Mouse (Mus musculus) midbrain, postnatal 0 days (tissue): ENCODE results near the gene Poc5. TPM values are rescaled to one million over a fixed set of nuclear protein-coding genes. Genes with fewer than 3 reads are reported as not detected.

Experiments
- ATAC-seq: fragments of 200-750 bp; cut with Nextera tagmentation; 2 replicates; pipeline ENCODE4 v1.8.0; 2017; ENCODE audit warnings: moderate number of reproducible peaks, mild to moderate bottlenecking, moderate TSS enrichment, moderate library complexity; ENCODE audit not compliant: low FRiP score
- DNase-seq: peaks from one replicate; pipeline ENCODE4 v3.0.0-alpha.2; 2015; ENCODE audit warnings: low spot score
- H3K27ac ChIP-seq: fragments of 300-500 bp; sonication (generic); 2 replicates; pipeline ENCODE4 v1.5.1; 2014; ENCODE audit warnings: low read depth, mild to moderate bottlenecking, low read length, mixed read lengths
- H3K27me3 ChIP-seq: fragments of 300-500 bp; sonication (generic); 2 replicates; pipeline ENCODE4 v1.6.1; 2014; ENCODE audit warnings: low read length, control low read depth, mixed read lengths; ENCODE audit not compliant: insufficient read depth
- H3K36me3 ChIP-seq: fragments of 300-500 bp; sonication (generic); 2 replicates; pipeline ENCODE4 v1.6.1; 2014; ENCODE audit warnings: low read length, control low read depth, mixed read lengths; ENCODE audit not compliant: insufficient read depth
- H3K4me1 ChIP-seq: fragments of 300-500 bp; sonication (generic); 2 replicates; pipeline ENCODE4 v1.6.1; 2014; ENCODE audit warnings: mild to moderate bottlenecking, control low read depth, antibody characterized with exemption, low read length, mixed read lengths; ENCODE audit not compliant: insufficient read depth
- H3K4me2 ChIP-seq: fragments of 300-500 bp; sonication (generic); 2 replicates; pipeline ENCODE4 v1.6.1; 2014; ENCODE audit warnings: low read depth, mild to moderate bottlenecking, low read length, mixed read lengths; ENCODE audit not compliant: poor library complexity, severe bottlenecking
- H3K4me3 ChIP-seq: fragments of 300-500 bp; sonication (generic); 2 replicates; pipeline ENCODE4 v1.5.1; 2014; ENCODE audit warnings: low read depth, mild to moderate bottlenecking, low read length, moderate library complexity
- H3K9ac ChIP-seq: fragments of 300-500 bp; sonication (generic); replicated peaks from 2 replicates; pipeline ENCODE4 v1.6.1; 2014; ENCODE audit warnings: mild to moderate bottlenecking, low read length, moderate library complexity, mixed read lengths; ENCODE audit not compliant: poor library complexity, severe bottlenecking
- H3K9me3 ChIP-seq: fragments of 300-500 bp; sonication (generic); 2 replicates; pipeline ENCODE4 v1.6.1; 2016; ENCODE audit warnings: low read length, control low read depth
- CTCF ChIP-seq: IDR thresholded peaks from 2 replicates; pipeline ENCODE4 v1.5.1; 2016; ENCODE audit warnings: antibody characterized with exemption, mild to moderate bottlenecking
- WGBS: fragments of 180-500 bp; shearing (Covaris S2); extraction: QIAGEN DNeasy Blood & Tissue Kit; methylation state at CpG from one replicate; pipeline ENCODE4 v1.1.7; 2014; 5-methylcytosine and 5-hydroxymethylcytosine counted together
- polyA plus RNA-seq: library from polyadenylated mRNA; unstranded; fragments of >200 nt; fragmentation: Nextera tagmentation; extraction: Ambion mirVana; gene quantifications from 2 replicates; pipeline ENCODE4 v1.2.1, GENCODE M21; 2015
- total RNA-seq: library from RNA; depleted of rRNA; stranded (reverse); fragments of >200 nt; gene quantifications from 2 replicates; pipeline ENCODE4 v1.2.3, GENCODE M21; 2014

Gene Poc5
- total and polyA plus RNA-seq, 2 experiments from 2014 or later, result 16.3 to 24.0 TPM

GRCm38 (mm10) chr13:96450205-96450856 is 62.2 kb downstream of the Poc5 start:
- no peaks in the 10 kb centered on the region for H3K9me3 ChIP-seq
- no peak overlapping the region for H3K27ac ChIP-seq
- H3K9ac ChIP-seq, result no peak overlapping the region
- WGBS, result 72% methylated on average over 11 of the region's 11 CpGs
- TF ChIP-seq CTCF, result no peak
- no peak overlapping the region for H3K4me2 ChIP-seq
- H3K4me3 ChIP-seq, result no peak overlapping the region
- H3K4me1 ChIP-seq, result no peaks in the 10 kb centered on the region
- H3K27me3 ChIP-seq, result no peaks in the 10 kb centered on the region
- DNase-seq (no peak), ATAC-seq (no peak)
- no peaks in the 10 kb centered on the region for H3K36me3 ChIP-seq

- TF ChIP-seq CTCF, result no peak
- H3K4me3 ChIP-seq, result no peak overlapping the region
- no peak overlapping the region for H3K27ac ChIP-seq
- DNase-seq, result no peak
- ATAC-seq, result no peak
- H3K4me1 ChIP-seq, result no peaks in the 10 kb centered on the region
- no peaks in the 10 kb centered on the region for H3K36me3 ChIP-seq
- no peak overlapping the region for H3K9ac ChIP-seq
- 87% methylated on average over 7 of the region's 7 CpGs for WGBS
- no peak overlapping the region for H3K4me2 ChIP-seq
- H3K27me3 ChIP-seq, result no peaks in the 10 kb centered on the region
- no peaks in the 10 kb centered on the region for H3K9me3 ChIP-seq
Observed at GRCm38 (mm10) chr13:96450869-96451268, 62.8 kb downstream of the Poc5 start.

GRCm38 (mm10) chr13:96451386-96452140 is 63.5 kb downstream of the Poc5 start:
- Histone ChIP-seq H3K4me1 (no peaks in the 10 kb centered on the region), H3K9me3 (no peaks in the 10 kb centered on the region), H3K9ac (no peak overlapping the region), H3K36me3 (no peaks in the 10 kb centered on the region), H3K27me3 (no peaks in the 10 kb centered on the region), H3K27ac (no peak overlapping the region), H3K4me2 (no peak overlapping the region), H3K4me3 (no peak overlapping the region)
- no peak for ATAC-seq
- 92% methylated on average over 11 of the region's 11 CpGs for WGBS
- TF ChIP-seq CTCF, result no peak
- no peak for DNase-seq

GRCm38 (mm10) chr13:96452621-96453020 is 64.5 kb downstream of the Poc5 start:
- 90% methylated on average over 3 of the region's 3 CpGs for WGBS
- TF ChIP-seq CTCF, result no peak
- Histone ChIP-seq H3K4me1 (no peaks in the 10 kb centered on the region), H3K9ac (no peak overlapping the region), H3K27ac (no peak overlapping the region), H3K4me2 (no peak overlapping the region), H3K9me3 (no peaks in the 10 kb centered on the region), H3K36me3 (no peaks in the 10 kb centered on the region), H3K27me3 (no peaks in the 10 kb centered on the region), H3K4me3 (no peak overlapping the region)
- no peak for ATAC-seq
- DNase-seq, result no peak

- DNase-seq, result no peak
- no peak overlapping the region for H3K9ac ChIP-seq
- no peak for ATAC-seq
- no peak overlapping the region for H3K4me3 ChIP-seq
- no peak for TF ChIP-seq CTCF
- no peaks in the 10 kb centered on the region for H3K36me3 ChIP-seq
- H3K4me2 ChIP-seq, result no peak overlapping the region
- 77% methylated on average over 3 of the region's 3 CpGs for WGBS
- H3K4me1 ChIP-seq, result no peaks in the 10 kb centered on the region
- H3K9me3 ChIP-seq, result no peaks in the 10 kb centered on the region
- H3K27ac ChIP-seq, result no peak overlapping the region
- H3K27me3 ChIP-seq, result no peaks in the 10 kb centered on the region
Observed at GRCm38 (mm10) chr13:96454288-96454687, 66.2 kb downstream of the Poc5 start.

- TF ChIP-seq CTCF, result no peak
- Histone ChIP-seq H3K4me2 (no peak overlapping the region), H3K27ac (no peak overlapping the region), H3K9me3 (no peaks in the 10 kb centered on the region), H3K27me3 (no peaks in the 10 kb centered on the region), H3K4me3 (no peak overlapping the region), H3K4me1 (no peaks in the 10 kb centered on the region), H3K9ac (no peak overlapping the region), H3K36me3 (no peaks in the 10 kb centered on the region)
- no peak for DNase-seq
- ATAC-seq, result no peak
- 96% methylated on average over 5 of the region's 5 CpGs for WGBS
Observed at GRCm38 (mm10) chr13:96457566-96457965, 69.5 kb downstream of the Poc5 start.
